Mouse (Mus musculus): ENCODE measurements around the gene Hecw2. TPM values are rescaled to one million over a fixed set of nuclear protein-coding genes. Genes with fewer than 3 reads are reported as not detected.

Gene Hecw2
- total RNA-seq, 2 experiments from 2014 or later, result 62.4 to 66.9 TPM

DNA sequence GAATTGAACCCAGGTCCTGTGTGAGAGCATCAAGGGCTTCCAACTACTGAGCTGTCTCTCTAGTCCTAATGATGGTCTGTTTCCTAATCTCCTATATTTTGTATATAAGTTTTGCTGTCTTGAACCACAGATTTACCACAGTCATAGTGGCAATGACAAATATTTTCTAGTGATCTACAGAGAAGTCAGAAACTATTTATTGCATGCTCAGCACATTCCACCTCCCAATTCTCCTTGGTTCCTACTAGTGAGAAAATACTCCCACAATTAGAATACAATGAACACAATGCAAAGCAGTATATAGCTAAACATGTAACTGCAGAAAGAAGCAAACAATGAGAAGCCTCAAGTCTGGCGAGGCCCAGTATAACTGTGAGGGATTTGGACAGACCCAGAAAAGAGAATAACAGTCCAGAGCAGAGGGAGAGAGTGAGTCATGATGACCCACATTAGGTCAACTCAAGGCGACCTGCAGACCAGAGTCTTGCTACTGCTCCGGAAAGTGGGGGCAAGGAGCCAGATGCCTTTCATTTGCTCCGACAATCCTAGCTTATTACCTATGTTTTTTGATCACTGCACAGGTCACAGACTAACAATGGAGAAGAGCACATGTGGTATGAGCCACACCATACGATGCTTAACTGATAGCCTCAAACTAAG lies 73.8 kb downstream of the Hecw2 start:
- intact Hi-C loops (cut with DNase I), result no loop called here
- no peak for DNase-seq (ENCODE audit: extremely low spot score in 1 of 2, low spot score in 2 of 2)

DNA sequence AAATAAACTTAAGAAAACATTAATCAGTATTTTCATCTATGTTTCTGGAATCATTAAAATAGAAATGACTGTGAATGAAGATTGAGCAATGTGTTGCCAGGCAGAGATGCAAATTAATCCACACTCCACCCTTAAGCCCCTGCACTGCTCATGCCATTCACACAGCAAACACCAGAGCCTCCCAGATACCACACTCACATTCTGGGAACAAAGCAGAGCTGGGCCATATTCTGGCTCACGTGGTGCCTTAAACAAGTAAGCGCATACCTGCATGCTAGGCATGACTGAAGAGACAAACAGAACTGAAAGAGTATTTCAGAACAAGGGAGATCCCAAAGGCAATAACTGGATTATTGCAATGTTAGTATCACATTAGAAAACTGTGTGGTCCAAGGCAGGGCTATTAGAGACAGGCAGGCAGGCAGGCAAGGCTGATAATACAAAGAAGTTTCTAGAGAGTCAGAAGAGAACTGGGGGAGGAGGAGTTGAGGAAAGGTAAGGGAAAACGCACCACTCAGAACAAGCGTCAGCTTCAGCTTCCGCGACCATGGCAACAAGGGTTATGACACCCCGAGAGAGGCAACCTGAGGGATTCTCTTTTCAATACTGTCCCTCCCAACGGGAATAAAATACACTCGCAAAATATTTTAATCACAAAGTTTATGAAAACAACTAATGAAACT lies 75.2 kb downstream of the Hecw2 start:
- intact Hi-C loops (cut with DNase I), result loop anchor here (5.0 kb wide), 1 partner anchor 73 kb away; no protein-coding TSS in a partner anchor
- no peak for DNase-seq (ENCODE audit: extremely low spot score in 1 of 2, low spot score in 2 of 2)

DNA sequence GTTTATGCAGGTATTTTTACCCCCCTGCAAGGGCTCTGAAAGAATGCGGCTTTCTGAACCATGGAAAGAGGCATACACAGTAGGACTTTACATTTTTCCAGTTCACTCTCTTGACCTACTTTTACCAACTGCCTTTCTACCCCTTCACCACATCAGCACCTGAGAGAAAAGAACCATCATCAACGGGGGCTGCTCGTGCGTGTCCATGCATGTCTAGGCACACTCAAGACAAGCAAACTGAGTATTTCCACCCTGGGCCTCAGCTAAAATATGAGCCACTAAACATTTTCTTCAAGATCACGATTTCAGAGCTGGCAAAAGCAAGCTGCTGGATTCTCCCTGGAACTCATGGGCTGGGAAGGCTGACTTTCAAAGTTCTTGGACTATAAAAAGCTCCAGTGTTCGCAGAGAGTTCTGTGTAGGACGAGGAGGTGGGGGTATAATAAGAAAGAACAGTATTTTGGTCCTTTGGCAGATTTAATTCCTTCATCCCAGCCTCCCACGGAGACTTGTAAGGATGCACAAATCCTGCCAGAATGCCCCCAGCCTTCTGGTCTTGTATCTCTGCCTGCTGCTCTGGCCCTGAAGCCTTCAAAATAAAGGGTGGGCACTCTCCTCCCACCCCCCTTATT lies 76.5 kb downstream of the Hecw2 start:
- intact Hi-C loops (cut with DNase I), result loop anchor here (5.0 kb wide), 1 partner anchor 74 kb away; no protein-coding TSS in a partner anchor
- peak; percentile 33 to 69 for DNase-seq (ENCODE audit: extremely low spot score in 1 of 2, low spot score in 2 of 2)

DNA sequence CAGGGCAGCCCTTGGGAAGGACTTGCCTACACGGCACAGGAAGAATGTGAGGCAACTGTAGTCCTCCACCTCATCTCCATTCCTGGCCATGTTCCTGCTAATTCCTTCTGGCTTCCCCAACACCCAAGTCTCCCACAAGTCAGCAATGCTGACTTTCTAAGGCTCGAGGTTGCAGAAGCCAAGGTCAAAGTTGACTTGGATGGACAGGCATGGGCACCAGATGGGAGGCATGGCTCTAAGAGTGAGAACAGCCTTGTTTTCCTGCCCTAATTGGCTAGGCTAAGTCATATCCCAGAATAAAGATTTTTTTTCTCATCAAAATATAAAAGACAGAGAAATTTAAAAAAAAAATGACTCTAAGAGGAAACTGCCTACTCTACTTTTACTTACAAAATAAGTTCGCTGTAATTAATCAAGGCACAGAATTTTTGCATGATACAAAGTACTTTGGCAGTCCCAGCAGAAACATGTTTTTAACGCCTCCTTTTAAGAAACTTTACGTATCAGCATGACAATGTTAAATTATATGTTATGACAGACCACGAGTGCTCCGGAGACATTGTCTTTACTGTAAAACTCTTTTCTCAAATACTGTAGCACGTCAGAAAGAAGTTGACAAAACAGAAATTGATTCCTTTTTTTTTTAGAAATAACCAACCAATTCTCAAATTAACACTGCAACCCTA lies 83.9 kb downstream of the Hecw2 start:
- DNase-seq (ENCODE audit: extremely low spot score in 1 of 2, low spot score in 2 of 2), result no peak
- intact Hi-C loops (cut with DNase I), result no loop called here

DNA sequence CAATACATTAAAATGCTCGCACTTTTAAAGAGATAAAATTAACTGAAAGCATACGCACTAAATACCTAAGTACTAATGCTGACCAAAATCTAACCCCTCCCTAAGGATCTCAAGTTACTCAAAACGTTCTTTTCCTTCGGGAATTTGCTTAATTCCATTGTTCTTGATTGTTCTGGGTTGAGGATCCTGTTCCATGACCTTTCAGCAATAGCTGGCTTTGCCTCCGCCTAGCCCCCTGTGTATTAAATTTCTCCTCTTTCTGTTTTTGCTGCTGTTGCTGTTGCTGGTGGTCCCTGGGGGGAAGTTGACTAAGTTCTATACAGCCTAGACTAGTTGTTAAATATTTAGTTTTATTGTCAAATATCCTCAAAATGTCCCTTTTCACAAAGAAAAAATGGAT lies 85.7 kb downstream of the Hecw2 start:
- DNase-seq (ENCODE audit: extremely low spot score in 1 of 2, low spot score in 2 of 2), result no peak
- intact Hi-C loops (cut with DNase I), result no loop called here

DNA sequence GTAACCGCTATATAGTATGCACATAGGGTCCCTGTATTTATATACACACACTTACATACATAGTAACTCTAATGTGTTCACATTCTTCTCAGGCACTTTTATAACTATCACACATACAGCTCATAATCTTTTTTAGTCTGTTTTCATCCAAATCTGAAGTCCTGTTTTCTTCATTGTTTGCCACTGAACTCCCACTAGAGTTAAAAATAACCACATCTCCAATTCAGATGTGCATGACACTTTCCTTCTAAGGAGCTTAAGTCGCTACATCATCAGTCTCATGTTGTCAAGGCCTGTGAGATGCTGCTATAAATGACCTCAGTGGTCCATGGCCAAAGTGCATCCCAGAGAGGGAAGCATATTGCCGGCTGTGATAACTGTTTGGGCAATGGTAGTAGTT lies 88.2 kb downstream of the Hecw2 start:
- intact Hi-C loops (cut with DNase I), result no loop called here
- DNase-seq (ENCODE audit: extremely low spot score in 1 of 2, low spot score in 2 of 2), result no peak

DNA sequence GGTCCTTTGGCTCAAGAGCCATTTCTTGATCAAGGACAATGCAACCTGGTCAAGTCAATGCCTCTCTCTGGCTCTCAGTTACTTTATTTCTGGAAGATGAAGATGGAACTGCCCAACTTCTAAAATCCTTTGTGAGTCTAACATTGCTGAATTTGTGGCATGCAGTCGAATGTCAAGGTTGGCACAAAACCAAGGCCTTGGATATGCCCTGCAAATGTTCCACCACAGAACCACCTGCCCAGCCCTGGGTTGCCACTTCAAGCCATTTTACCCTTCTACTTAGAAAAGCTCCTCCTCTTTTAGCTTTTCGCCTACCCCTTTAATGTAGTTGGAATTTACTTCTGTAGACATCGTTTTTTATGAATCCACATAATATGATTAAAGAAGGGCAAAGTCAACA lies 115.3 kb downstream of the Hecw2 start:
- no peak for DNase-seq (ENCODE audit: extremely low spot score in 1 of 2, low spot score in 2 of 2)
- intact Hi-C loops (cut with DNase I), result no loop called here

DNA sequence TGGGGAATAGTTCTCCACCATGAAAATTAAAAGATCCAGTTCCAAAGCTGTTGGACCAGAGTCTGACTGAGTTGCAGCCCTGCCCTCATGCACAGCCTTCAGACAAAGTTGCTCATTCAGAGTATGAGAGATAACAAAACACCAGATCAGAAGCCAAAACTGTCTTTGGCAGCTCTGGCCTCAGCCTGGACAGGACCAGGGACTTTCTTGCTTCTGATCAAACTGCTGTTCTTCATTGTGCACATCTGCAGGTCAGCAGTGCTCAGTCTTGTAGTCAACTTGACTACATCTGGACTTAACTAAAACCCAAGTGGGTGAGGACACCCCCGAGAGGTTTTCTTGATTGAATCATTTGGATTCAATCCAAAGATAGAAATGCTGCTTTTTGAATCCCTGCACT lies 120.5 kb downstream of the Hecw2 start:
- intact Hi-C loops (cut with DNase I), result no loop called here

DNA sequence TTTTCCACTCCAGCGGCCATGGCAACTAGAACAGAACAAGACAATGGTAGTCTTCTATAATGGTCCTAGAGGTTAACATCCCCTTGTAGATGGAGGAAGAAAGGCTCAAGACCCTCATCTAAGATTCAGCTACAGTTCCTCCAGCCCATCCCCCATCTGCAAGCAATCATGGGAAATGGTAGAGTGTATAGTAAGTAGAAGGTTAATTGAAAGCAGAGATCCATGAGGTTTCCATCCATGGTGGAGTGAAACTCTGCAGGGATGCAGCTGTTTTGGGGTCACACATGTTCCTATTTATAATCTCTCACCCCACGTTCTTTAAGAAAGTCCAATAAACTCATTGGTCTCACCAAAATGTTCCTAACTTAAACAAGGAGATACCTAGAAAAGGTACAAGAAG lies 124.8 kb downstream of the Hecw2 start:
- no peak for DNase-seq (ENCODE audit: extremely low spot score in 1 of 2, low spot score in 2 of 2)
- intact Hi-C loops (cut with DNase I), result no loop called here

More for the DNA sequence above, 120.5 kb downstream of the Hecw2 start:
- no peak for DNase-seq (ENCODE audit: extremely low spot score in 1 of 2, low spot score in 2 of 2)

DNA sequence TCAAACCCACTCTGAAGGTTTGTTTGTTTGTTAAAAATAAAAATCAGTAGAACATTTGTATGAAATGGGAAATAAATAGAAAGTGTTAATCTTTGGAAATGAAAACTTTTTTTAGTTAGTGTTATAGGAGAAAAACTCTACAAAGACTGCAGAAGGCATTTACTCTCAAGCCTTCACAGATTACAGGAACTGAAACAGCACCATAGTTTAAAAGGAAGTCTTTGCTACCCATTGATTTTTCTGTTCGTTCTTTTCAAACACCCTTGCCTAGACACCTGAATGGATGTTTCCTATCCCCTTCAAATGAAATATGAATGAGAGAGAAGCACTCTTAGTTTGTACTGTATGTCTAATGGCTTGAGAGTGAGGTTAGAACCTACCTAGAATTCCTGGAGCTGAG lies 126.7 kb downstream of the Hecw2 start:
- intact Hi-C loops (cut with DNase I), result no loop called here
- DNase-seq (ENCODE audit: extremely low spot score in 1 of 2, low spot score in 2 of 2), result no peak

DNA sequence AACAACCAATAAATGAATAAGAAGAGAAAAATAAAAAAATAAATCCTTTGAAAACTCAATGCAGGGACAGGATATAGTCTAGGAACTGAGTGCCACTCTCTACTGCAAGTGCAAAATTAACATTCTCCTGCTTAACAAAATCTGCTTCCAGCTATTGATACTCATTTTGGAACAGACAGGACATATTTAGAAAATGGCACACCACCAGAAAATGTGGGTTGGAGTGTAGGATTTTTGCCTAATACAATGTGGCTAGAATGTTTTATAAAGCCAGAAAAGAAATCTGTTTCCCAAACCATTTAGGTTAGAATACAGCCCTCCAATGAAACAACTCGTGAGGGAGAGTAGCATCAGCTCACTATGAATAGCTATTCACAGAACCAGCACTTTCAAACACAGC lies 129.5 kb downstream of the Hecw2 start:
- peak in 1 of 2 experiments; percentile 32 for DNase-seq (ENCODE audit: extremely low spot score in 1 of 2, low spot score in 2 of 2)
- intact Hi-C loops (cut with DNase I), result no loop called here

DNA sequence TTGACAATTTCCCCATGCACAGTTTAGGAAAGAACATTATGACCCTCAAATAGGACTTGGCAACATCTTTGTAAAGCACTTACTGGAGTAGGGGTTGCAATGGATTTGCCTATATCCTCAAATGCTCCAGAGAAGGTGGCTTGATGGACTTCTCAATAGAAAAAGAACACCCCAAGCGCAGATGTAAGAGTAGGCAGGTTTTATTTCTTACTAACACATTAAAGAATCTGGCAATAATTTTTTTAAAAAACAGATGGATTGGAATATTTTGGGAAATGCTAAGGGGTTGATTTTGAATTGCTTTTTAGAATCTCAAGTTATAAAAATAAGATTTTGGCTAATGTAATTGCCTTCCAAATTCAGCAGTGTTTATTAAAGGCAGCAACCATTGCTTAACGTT lies 133.9 kb downstream of the Hecw2 start:
- intact Hi-C loops (cut with DNase I), result no loop called here
- DNase-seq (ENCODE audit: extremely low spot score in 1 of 2, low spot score in 2 of 2), result no peak

DNA sequence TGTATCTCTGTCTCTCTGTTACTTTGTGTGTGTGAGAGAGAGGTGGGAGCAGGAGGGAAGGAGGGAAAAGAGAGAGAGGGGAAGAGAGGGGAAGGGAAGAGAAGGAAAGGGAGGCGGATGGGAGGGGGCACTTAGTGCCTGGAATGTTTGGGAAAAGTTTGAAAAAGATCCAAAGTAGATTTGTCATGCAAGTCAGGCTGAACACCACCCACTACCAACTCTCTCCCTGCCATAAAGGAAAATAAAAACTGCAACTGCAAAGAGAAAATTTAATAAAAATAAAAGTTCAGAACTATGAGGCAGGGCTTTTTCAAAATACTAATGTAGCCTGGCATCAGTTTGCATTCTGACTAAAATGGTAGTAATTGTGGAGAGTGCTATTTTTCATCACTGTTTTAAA lies 135.2 kb downstream of the Hecw2 start:
- no peak for DNase-seq (ENCODE audit: extremely low spot score in 1 of 2, low spot score in 2 of 2)
- intact Hi-C loops (cut with DNase I), result no loop called here

DNA sequence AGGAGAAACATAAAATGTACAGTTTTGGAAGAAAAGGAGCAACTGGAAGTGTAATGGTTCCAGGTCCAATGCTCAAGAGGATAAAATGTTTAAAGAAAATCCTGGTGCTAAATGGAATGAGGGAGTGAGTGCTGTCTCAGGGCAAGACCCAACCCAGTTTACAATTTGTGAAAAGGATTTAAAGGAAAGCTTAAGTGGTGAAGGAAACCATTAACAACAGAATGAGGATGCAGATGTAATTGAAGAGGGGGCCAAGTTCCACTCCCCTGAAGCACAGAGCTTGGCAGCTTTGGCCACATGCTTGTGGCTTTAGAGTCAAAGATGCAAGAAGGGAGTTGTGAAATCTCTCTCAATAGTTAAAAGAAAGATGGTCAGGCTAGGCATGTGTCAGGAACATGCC lies 142.2 kb downstream of the Hecw2 start:
- intact Hi-C loops (cut with DNase I), result no loop called here
- no peak for DNase-seq (ENCODE audit: extremely low spot score in 1 of 2, low spot score in 2 of 2)

DNA sequence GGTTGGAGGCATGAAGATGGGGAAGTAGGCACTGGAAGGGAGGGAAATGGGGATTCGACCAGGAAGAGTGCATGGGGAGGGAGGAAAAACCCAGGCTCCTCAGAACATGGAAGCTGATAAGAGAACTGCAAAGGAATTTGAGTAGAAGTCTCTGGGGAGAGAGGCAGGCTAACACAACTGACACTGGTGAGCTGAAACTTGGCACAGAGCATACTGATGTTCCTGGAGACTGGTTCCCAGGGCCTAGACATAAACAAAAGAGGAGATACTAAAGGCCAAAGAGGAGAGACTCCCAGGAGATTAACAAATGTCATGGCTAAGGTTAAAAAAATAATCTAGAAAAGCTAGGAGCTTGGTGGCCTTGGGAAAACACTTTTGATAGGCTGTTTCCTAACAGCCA lies 148.0 kb downstream of the Hecw2 start:
- no peak for DNase-seq (ENCODE audit: extremely low spot score in 1 of 2, low spot score in 2 of 2)
- intact Hi-C loops (cut with DNase I), result loop anchor here (10.0 kb wide), 1 partner anchor 148 kb away; the partner anchor contains the start of gene Hecw2

DNA sequence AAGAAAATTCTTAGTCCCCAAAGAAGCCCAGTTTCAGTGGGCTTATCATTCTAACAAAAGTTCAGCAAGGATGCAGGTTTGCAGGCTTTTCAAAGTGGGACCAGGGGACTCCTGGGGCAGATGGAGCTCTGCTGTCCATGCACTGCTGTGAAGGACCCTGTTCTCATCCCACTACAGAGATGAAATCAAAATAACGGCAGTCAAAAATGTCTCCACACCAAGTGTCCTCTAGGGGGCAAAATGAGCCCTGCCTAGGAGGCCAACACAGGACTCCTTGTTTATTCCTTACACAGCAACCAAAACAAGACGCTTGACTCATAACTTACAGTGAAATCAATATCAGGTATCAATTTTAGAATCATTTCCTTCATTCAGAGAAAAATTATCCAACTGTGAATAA lies 155.9 kb downstream of the Hecw2 start:
- intact Hi-C loops (cut with DNase I), result no loop called here
- peak in 1 of 2 experiments; percentile 32 for DNase-seq (ENCODE audit: extremely low spot score in 1 of 2, low spot score in 2 of 2)

DNA sequence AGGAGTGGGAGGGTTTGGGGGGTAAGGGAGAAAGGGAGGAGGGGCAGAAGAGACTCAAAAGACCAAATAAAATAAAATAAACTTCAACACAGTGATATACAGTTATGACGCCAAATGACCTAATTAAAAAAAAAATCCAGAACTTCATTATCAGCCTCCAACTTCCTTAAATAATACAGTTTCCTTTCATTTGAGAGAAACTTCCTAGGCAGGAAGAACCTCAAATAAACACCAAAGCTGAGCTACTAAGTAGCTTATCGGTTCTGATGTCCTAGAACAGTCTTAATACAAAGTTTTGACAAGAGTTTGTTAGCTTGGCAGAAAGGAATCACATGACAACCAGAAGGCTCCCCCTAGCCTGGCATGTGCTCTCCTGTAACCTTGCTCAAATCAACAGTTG lies 177.3 kb downstream of the Hecw2 start:
- intact Hi-C loops (cut with DNase I), result no loop called here
- no peak for DNase-seq (ENCODE audit: extremely low spot score in 1 of 2, low spot score in 2 of 2)

DNA sequence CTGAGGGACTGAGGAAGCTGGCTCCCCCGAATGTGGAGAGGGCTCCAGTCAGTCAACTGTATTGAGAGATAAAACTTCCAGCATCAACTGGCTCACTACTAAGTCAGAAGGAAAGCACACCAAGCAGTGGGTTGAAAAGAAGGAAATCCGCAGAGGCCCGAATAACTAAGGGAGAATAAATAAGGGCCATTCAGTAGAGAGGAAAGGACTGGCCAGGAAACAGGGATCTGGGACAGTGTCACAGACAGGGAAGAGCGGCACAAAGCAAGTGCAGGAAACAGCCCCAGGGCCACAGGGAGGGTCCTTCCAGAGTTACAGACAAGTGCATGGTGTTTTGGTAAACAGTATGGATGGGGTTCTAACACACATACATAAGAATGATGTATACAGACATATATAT lies 179.2 kb downstream of the Hecw2 start:
- no peak for DNase-seq (ENCODE audit: extremely low spot score in 1 of 2, low spot score in 2 of 2)
- intact Hi-C loops (cut with DNase I), result no loop called here

DNA sequence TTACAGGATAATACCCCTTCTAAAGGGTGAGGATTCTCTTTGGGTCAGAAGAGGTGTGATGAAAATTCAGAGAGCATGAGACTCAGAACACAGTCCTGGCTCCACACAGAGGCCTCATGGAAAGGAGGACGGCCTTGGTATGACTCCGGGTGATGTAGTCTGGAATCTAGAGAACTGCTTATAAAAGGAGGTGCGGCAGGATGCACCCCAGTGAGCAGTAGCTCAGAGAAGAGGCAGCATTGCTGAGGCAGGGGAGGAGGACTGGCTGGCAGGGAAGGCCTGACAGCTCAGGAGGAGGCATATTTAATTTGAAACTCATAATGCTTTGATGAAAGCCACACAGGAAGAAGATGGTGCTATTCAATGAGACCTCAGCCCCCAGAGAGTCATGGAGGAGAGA lies 182.6 kb downstream of the Hecw2 start:
- intact Hi-C loops (cut with DNase I), result no loop called here
- no peak for DNase-seq (ENCODE audit: extremely low spot score in 1 of 2, low spot score in 2 of 2)
